Mouse (Mus musculus): Measurements from ENCODE around the gene Slc24a3.

The Slc24a3 gene

GRCm38 (mm10) chr2:145620709-145621108 is 453.2 kb downstream of the Slc24a3 start:
- DNase-seq (ENCODE audit: low read depth, low spot score): no peak

DNA sequence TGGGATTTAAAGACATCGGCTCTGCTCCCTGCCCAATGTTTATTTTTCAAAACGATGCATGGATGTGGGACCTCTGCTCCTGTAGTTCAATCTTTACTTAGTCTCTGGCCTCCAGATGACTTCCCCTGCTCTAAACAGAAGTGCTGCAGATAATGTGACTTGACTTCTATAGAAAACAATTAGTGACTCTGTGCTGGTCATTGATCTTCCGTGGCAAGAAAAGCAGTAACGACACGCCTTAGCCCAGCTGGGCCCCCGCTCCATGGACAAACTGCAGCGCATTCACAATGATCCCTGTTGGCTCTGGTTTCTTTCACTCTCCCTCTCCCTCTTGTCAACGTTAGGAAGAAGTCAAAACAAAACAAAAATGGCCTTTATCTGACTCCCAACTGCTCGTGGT is 453.6 kb downstream of the Slc24a3 start:
- DNase-seq (ENCODE audit: low read depth, low spot score): no peak

GRCm38 (mm10) chr2:145631123-145631798 is 463.7 kb downstream of the Slc24a3 start:
- no peak for DNase-seq (ENCODE audit: low read depth, low spot score)

DNA sequence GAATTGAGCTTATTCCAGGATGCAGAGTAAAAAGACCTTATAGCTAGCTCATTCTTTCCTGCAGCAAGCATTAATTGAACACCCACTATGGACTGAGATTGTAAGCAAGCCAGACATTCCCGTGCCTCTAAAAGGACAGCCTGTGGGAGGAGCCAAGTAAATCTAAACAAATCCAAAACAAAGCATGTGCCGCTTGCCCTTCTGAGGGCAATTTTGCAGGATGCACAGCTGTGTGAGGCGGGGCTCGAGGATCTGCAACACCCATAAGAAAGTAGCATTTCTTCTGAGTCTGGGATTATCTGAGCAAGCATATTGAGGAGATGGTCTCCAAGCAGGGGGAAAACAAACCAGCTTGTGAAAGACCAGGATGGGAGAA is 464.2 kb downstream of the Slc24a3 start:
- DNase-seq (ENCODE audit: low read depth, low spot score): no peak

DNA sequence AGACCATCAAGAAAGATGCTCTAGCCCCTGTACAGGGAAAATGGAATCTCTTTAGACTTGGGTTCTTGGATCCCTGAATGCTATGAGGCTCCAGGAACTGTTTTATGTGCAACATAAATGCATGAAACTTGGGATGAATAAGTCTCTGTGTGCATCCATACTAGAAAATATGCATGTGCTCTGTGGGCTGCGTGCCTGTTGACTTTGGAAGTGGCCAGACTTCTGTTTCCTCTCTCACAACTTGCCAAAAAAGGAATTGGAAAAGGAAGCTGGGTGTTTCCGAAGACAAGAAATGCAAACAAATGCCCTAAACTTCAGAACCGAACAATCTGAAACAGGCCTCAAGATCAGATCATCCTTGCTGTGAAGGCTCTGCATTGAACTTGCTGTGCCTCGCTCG is 466.3 kb downstream of the Slc24a3 start:
- no peak for DNase-seq (ENCODE audit: low read depth, low spot score)

DNA sequence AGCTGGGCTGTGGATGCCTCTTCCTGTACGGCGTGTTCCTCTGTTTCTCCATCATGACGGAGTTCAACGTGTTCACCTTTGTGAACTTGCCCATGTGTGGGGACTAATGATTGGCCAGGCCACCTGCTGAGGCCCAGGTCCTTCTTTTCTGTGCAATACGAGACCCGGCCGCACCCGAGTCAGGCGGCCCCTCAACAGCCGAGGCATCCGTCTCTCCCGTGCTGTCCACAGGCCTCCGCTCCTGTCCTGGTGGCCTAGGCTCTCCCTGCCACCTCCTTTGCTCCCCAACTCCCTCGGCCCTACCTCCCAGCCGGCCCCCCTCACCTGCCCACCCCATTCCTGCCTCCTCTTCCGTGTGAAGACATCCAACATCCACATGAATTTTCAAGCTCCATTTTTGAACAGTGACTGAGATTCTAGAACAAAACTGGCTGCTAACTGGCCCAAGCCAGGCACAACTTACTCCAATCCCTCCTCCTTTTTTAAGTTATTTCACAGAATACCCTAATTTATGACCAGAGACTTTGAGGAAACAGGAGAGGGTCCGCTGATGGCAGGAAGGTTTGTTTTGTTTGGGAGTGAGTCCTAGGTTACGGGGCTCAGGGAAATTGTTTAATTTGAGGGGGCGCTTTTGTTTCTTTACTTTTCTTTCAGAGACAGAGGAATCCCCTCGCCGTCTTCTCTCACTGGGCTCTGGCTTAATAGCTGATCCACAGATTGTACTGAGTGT is 472.9 kb downstream of the Slc24a3 start:
- DNase-seq (ENCODE audit: low read depth, low spot score): no peak

DNA sequence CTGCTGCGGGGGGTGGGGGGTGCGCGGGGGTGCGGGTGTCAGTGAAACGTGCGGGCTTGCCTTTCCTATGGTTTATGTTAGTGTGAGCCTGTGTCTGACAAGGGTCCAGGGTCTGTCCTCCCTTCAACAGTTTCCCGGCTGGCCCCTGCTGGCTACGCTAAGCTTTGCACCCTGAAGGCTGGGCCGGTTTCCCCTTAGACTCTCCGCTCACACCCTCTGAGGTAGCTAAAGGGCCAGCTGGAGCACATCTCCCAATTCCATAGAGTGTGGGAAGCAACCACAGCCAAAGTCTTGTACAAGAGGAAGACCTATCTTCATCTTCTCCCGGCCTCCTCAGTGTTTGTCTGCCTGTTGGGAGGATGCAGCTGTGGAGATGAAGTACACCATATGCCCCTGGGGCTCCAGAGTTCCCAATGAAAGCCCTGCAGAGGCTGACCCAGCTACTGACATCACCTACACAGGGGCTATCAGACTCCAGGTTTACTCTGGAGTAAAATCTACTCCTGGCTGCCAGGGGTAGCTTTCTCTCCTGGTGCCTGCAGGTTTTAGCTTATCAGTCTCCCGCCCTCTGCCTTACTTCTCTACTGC is 487.9 kb downstream of the Slc24a3 start:
- no peak for DNase-seq (ENCODE audit: low read depth, low spot score)

- DNase-seq (ENCODE audit: low read depth, low spot score): no peak
These were observed 488.6 kb downstream of the Slc24a3 start for GRCm38 (mm10) chr2:145656121-145656520.

GRCm38 (mm10) chr2:145656716-145657115 is 489.2 kb downstream of the Slc24a3 start:
- DNase-seq (ENCODE audit: low read depth, low spot score): no peak

- no peak for DNase-seq (ENCODE audit: low read depth, low spot score)
These were observed 493.7 kb downstream of the Slc24a3 start for GRCm38 (mm10) chr2:145661242-145661641.

GRCm38 (mm10) chr2:145663899-145664298 is 496.3 kb downstream of the Slc24a3 start:
- no peak for DNase-seq (ENCODE audit: low read depth, low spot score)

GRCm38 (mm10) chr2:145664311-145664710 is 496.8 kb downstream of the Slc24a3 start:
- no peak for DNase-seq (ENCODE audit: low read depth, low spot score)

DNA sequence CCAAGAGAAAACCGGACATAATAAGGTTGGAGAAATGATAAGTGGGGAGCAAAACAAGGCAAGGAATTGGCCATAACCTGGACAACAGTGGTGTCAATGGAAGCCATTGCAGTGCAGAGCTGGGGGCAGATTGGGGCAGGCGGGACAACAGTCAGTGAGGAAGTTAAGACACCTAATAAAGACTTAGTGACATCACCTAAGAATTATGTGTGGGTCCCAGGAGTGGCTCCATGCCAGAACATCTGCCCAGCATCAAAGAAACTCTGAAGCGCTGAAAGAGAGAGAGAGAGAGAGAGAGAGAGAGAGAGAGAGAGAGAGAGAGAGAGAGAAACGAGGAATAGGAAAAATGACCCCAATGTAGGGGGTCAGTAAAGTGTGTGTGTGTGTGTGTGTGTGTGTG is 500.6 kb downstream of the Slc24a3 start:
- DNase-seq (ENCODE audit: low read depth, low spot score): no peak

GRCm38 (mm10) chr2:145670131-145670530 is 502.6 kb downstream of the Slc24a3 start:
- DNase-seq (ENCODE audit: low read depth, low spot score): no peak

DNA sequence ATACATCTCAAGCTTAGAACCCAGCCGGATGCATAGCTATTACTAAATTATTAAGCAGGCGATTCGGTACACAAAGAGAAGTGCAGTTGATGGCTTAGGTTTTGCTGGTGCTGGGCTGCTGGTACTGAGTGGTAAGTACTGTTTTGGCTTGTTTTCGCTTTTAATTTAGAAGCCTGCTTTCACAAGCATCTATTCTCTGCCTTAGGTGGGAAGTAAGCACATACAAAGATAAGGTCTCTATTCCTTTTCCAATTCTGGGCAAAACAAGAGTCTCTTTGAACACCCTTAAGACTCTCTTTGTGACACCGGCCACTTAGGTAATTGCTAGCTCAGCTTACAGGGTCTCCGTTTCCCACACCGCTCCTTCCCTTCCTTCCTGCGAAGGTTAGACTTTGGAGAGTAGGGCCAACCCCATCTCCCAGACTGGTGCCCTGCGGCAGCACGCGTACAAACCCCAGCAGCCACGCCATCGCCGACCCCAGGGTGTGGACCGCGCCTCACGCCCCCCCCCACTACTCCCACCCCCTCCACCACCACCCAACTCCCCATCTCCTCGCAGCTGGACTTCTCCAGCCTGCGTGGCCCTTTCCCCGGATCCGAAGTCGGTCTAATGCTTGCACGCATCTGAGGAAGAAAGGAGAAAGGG is 507.1 kb downstream of the Slc24a3 start:
- no peak for DNase-seq (ENCODE audit: low read depth, low spot score)

DNA sequence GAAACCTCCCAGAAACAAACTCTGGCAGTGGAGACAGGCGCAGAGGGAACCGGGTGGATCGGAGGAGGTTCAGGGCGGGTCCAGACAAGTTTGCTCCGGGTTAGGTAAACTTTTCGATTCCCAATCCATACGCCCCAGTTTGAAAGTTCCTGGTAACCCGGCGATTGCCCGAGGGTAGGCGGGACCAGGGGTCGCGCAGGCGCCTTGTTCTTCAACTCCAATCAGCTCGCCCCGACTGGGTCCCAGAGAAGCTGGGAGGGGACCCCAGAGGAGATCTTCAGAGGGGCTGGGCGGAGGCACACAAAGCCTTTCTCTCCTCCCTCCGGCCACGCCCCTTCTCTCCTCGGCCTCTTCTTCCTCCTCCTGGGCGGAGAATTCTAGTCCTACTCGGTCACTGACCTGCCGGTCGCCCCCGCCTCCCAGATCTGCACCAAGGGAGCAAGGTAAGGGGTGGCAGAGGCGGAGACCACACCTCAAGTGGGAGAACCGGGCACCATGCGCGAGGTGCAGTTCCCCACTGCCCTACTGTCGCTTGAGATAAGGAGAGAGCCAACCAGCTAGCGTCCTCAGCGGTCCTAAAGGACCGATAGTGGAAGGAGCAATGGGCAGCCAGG is 507.7 kb downstream of the Slc24a3 start, which contains the start of gene Rin2:
Gene Rin2 (plus strand): TSS at position 74 of the 614 bp plus-strand sequence.
- peak; percentile 76 for DNase-seq (ENCODE audit: low read depth, low spot score)

GRCm38 (mm10) chr2:145675756-145676543 is 508.4 kb downstream of the Slc24a3 start:
- DNase-seq (ENCODE audit: low read depth, low spot score): peak; percentile 13

DNA sequence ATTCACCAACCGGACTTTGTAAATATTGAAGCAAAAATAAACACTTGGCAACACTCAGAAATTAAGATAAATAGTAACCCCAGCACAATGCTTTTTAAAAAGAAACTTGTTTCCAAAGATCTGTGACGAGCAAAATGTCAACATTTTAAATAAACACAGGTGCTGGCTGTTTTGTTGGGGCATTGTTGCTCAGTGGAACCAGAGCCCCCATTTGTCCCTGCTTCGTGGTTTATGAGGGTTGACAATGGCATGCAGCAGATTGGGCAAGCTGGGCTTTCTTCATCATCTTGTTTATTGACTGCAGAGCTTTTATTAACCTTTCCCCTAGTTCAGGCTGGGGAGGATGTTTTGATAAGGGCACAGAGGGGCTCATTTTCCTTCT is 509.0 kb downstream of the Slc24a3 start:
- DNase-seq (ENCODE audit: low read depth, low spot score): no peak

- DNase-seq (ENCODE audit: low read depth, low spot score): no peak
These were observed 509.4 kb downstream of the Slc24a3 start for GRCm38 (mm10) chr2:145676936-145677335.

- no peak for DNase-seq (ENCODE audit: low read depth, low spot score)
These were observed 512.6 kb downstream of the Slc24a3 start for GRCm38 (mm10) chr2:145680141-145680540.

- no peak for DNase-seq (ENCODE audit: low read depth, low spot score)
These were observed 513.2 kb downstream of the Slc24a3 start for GRCm38 (mm10) chr2:145680762-145681161.
